Mouse (Mus musculus): ENCODE results near the gene Cysrt1.
A peak's percentile ranks its signal among the peaks of the same experiment; 100 is the strongest.

- no peak for TF ChIP-seq POLR2A (IDR thresholded peaks at IDR 0.05; ENCODE audit: borderline replicate concordance, control insufficient read depth, low read depth, low read length)
- peak; percentile 13; the same call in 1 of the 2 replicates for TF ChIP-seq CTCF (IDR thresholded peaks at IDR 0.05; ENCODE audit: control insufficient read depth, insufficient read depth, low read length)
These were observed 18.4 kb downstream of the Cysrt1 start for GRCm38 (mm10) chr2:25223681-25224491.
